Mouse (Mus musculus) activated CD4-positive, CD25-positive, alpha-beta regulatory T cell, adult 4 months (primary cell): Measurements from ENCODE around the gene Fam207a. TPM values are rescaled to one million over a fixed set of nuclear protein-coding genes. Genes with fewer than 3 reads are reported as not detected.

Source experiments
- ATAC-seq: one replicate; pipeline ENCODE4 v1.8.0; 2017
- polyA plus RNA-seq, 2 experiments: library from polyadenylated mRNA; unstranded; fragments of 100-300 nt; shearing (Covaris generic); gene quantifications; one replicate each; pipeline ENCODE4 v1.2.1; 2017

The Fam207a gene
- polyA plus RNA-seq, 2 experiments from 2014 or later, result 15.2 to 15.3 TPM

DNA sequence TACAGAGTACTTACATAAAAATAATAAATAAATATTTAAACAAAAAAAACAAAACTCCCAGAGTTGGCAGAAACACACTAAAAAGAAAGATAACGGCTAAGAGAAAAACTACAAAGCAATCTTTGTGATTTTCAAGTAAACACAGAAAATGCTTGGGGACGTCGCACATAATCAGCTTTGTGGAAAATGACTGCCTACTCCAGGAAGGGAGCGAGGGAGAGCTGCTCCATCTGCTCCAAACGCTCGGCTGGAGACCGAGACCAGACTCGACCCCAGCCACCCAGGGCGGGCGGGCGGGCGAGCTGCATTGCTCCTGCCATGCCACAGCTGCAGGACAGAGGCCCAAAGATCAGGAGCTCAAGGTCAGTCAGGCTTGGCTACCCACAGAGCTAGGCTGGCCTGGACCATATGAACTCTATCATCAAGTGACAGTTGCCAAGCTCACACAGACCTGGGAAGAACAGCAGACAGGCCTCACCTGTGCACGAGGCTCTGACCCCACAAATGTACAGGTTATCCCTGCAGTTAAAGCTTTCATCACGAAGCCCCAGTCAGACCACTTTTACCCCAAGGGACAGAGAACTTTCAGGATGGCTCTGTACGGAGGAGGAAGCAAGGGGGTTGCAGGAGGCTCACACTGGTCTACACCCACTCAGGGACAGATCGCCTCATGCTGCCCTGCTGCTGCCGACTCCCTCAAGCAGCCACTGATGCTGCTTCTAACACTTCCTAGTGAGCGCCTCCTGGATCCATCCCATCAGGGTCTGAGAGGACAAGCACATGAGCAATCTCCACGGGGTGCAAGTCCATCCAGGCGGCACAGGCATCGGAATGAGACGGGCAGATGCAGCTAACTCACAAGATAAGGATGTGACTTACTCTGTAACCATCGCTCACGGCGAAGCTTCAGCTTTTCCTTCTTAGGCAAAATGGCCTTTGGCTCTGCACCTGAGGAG, 12.3 kb downstream of the Fam207a start:
- ATAC-seq, result no peak

DNA sequence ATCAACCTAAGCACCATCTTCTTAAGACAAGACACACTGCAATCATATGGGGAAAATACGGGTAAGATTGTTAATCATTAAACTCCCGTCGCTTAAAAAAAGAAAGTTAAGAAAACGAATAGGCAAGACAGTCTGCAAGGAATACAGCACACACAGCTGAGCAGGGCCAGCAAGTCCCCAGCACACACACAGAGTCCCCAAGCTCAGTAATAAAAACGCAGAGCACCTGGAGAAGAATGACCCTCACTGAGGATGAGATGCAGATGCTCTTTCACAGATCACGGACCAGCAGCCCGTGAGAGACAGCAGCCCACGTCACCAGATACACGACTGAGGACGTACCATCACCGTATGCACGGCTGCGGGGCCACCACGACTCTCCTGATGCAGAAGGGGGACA, 14.9 kb downstream of the Fam207a start:
- ATAC-seq, result no peak

- no peak for ATAC-seq
These were observed 17.3 kb downstream of the Fam207a start for GRCm38 (mm10) chr10:77498254-77498653.

DNA sequence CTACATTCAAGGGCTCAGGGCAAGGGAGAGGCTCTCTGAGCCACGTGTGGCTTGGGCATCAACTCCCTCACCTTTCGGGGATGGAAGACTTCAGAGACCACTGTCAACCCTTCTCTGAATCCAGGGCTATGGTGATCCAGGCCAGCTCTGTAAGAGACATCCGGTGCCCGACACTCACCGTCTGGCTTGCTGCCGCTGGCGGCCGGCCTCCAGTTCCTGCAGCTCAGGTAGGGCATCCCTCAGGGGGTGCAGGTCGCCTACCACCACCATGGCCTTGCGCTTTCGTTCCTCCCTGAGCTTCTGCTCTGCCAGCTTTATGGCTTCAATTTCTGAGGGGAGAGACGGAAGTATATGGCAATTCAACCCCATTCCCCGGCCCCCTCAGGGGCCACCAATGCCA, 18.4 kb downstream of the Fam207a start:
- no peak for ATAC-seq

- ATAC-seq, result no peak
These were observed 22.7 kb downstream of the Fam207a start for GRCm38 (mm10) chr10:77492885-77493284.

DNA sequence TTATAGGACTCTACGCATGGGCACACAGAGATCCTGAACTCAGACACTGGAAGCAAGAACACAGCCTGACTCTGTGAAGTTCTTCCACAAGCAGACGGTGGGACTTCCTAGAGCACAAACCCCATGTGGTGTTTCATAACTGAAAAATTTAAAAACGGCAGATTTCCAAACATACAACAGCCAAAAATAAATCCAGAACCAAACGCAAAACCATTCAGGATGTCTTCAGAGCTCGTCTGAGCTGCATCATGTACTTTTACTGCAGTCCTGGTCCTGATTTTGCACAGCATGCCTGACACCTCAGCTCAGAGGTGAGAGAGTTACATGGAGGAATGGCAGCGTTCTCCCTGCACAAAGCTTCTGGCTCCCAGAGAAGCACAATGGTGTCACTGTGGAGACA, 24.0 kb downstream of the Fam207a start:
- no peak for ATAC-seq

GRCm38 (mm10) chr10:77488168-77488567, 27.4 kb downstream of the Fam207a start:
- ATAC-seq, result no peak

DNA sequence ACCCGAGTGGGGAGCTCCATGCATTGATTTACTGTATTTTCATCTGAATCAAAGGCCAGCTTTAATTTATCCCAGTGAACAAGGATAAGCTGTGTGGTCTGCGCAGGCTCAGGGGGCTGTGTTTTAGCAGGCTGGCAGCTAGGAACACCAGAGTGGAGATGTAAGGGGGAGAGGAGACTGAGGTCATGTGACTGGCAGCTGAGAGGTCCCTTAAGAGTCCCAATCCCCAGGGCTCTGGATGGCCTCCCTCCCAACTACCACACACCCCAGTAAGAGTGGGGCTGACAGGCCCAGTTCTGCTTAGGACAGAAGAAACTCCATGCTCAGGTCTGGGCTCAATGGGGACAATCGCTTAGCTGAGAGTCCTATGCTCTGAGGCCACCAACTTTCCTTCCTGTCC, 29.8 kb downstream of the Fam207a start:
- ATAC-seq, result no peak

GRCm38 (mm10) chr10:77484205-77484935, 31.2 kb downstream of the Fam207a start:
- ATAC-seq, result no peak

DNA sequence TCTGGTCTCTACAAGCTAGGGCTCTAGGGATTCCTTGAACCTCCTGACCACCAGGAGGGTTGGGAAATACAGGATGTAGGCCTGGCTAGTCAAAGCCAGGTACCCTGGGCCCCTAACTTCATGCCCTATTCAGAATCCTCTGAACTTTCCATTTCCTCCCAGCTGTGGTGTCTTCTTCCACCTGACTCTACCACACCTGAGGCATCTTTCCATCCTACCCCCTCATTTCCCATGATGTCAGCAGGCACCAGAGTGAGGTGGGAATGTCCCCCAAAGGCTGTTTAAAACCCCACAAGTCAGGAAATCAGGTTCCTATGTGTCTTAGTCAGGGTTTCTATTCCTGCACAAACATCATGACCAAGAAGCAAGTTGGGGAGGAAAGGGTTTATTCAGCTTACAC, 33.8 kb downstream of the Fam207a start:
- ATAC-seq, result peak; percentile 48

DNA sequence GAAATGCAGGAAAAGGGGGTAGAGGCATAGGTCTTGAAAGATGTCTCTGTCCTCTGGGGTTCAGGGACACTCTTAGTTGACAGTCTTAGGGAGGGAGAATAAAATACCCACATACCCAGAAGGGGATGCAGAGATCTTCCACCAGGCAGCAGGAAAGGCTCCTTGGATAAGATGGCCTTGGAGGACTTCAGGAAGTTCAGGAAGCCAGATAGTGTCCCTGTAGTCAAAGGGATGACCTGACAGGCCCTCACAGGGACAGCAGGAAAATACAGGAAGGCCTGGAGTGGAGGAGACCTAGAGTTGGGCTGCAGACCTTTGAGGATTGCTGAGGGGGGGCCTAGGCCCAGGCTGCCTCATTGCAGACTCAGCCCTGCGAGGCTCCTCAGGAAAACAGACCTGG, 35.6 kb downstream of the Fam207a start:
- ATAC-seq, result no peak

DNA sequence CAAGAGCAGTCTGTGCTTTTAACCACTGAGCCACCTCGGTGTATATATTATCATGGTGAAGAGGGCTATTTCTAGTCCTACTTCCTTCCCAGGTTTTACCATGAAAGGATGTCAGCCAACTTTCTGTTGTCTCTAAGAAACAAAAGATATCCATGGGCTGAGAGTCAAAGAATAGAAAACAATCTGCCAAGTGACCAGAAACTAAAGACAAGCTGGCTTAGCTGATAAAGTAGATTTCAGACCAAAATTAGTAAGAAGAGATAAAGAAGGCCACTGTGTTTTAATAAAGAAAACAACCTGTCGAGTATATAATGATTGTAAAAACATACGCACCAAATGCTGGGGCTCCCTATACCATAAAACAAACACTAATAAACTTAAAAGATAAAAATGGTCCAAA, 38.7 kb downstream of the Fam207a start:
- no peak for ATAC-seq

GRCm38 (mm10) chr10:77472188-77472587, 43.4 kb downstream of the Fam207a start:
- no peak for ATAC-seq

- no peak for ATAC-seq
These were observed 44.1 kb downstream of the Fam207a start for GRCm38 (mm10) chr10:77471512-77471911.

- ATAC-seq, result no peak
These were observed 44.8 kb downstream of the Fam207a start for GRCm38 (mm10) chr10:77470763-77471162.

DNA sequence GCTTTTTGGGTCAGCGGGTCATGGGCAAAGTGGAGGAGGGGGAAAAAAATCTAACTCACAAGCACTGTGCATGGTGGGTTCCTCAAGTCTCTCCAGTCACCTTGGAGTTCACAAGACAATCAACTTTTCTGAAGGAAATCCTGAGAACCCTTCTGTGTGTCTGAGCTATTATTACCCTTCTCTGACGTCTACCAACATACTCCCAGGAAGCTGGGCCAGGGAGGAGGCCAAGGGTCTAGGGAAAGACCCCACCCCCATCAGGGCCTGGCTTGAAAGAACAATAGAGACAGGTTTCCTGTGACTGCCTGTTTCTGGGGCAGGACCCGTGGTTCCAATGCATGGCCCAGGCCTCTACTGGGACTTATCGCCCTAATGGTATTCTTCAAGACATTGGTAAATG, 46.9 kb downstream of the Fam207a start:
- ATAC-seq, result no peak

DNA sequence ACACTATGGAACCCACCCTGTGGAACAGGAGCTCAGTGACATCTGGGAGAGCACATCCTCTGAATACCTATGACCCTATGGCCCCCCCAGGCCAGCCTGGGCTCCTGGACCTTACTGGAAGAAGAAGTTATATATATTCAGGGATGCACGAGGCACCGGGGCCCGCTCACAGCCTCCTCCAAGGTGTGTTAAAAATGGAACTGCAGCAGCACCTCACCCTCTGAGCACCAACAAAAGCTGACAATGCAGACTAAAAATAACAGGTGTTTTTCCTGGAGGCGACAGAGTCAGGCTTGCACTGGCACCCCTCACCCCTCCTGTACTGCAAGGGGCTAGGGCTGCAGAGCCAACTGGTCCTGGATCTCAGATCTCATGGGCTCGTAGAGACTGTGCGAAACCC, 48.2 kb downstream of the Fam207a start:
- ATAC-seq, result no peak

DNA sequence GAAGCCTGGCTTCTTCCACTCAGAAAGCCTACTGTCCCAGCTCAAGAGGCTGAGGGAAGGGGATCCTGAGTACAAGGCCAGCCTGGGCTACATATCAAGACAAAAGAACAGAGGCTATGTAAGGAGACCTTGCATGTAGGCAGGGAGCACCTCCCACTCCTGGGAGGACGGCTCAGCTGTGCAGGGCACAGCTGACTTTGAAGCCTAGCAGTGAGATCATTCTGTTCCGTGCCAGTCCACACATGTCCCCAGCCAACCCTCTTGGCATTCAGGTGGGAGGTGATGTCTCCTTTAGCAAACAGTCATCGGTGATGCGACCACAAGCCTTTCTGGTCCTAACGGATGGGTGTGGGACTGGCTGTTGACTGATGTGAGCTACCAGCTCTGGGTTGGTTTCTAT, 49.7 kb downstream of the Fam207a start:
- ATAC-seq, result no peak

GRCm38 (mm10) chr10:77464181-77464936, 51.2 kb downstream of the Fam207a start:
- no peak for ATAC-seq

DNA sequence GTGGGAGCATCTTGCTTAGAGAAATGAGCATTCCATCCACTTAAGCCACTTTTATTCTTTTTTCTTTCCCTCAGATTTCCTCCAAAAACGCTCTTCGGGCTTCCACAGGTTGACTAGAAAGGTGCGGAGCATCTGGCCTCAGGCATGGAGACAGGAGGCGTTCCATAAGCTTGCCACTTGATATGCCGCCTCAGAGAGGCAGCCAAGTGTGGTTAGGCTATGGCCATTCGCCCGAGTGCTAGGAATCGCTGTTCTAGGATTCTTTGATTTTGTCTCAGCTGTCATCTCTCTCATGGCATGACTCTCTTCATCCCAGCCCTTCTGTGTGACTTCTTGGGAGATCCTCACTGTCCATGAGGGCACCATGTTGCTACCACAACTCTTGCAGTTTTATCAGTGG, 54.4 kb downstream of the Fam207a start:
- no peak for ATAC-seq

- no peak for ATAC-seq
These were observed 57.9 kb downstream of the Fam207a start for GRCm38 (mm10) chr10:77457701-77458100.

DNA sequence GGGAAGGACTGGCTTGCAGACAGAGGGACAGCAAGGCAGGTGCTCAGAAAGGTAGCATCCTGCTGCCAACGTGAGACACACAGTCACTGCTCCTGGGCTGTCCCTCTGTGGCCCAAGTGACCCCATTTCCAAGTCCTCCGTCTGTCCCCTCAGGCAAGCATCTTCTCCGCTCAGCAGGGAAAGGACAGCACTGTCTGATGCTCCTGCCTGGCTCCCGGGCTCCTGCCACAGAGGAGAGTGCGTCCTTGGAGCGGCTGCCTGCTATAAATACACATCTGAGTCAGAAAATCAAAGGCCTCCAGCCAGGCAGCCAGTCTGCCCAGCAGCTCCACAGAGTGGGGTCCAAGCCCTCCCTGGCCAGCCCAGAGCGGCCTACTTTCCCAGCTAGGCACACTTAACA, 59.1 kb downstream of the Fam207a start:
- ATAC-seq, result no peak
